Mouse (Mus musculus) neural tube, embryonic 14.5 days (tissue): ENCODE data around the gene Kpna3. TPM values are rescaled to one million over a fixed set of nuclear protein-coding genes. Genes with fewer than 3 reads are reported as not detected.
"Not testable (repeated sequence)": the region's sequence is repeated elsewhere in the genome, so short reads cannot be mapped to it uniquely, and the experiment has no call there.

Experiments
- ATAC-seq: fragments of 200-750 bp; cut with Nextera tagmentation; 2 replicates; pipeline ENCODE4 v1.8.0; 2017; ENCODE audit warnings: low read depth, mild to moderate bottlenecking, moderate TSS enrichment, moderate library complexity
- H3K27ac ChIP-seq: fragments of 300-500 bp; sonication (generic); 2 replicates; pipeline ENCODE4 v1.5.1; 2014; ENCODE audit warnings: low read depth, mild to moderate bottlenecking, control low read depth, low read length, moderate library complexity, mixed read lengths
- H3K27me3 ChIP-seq: fragments of 300-500 bp; sonication (generic); 2 replicates; pipeline ENCODE4 v1.6.1; 2014; ENCODE audit warnings: low read length; ENCODE audit not compliant: control insufficient read depth, insufficient read depth
- H3K36me3 ChIP-seq: fragments of 300-500 bp; sonication (generic); 2 replicates; pipeline ENCODE4 v1.6.1; 2014; ENCODE audit warnings: low read length, mixed read lengths; ENCODE audit not compliant: control insufficient read depth, insufficient read depth
- H3K4me1 ChIP-seq: fragments of 300-500 bp; sonication (generic); 2 replicates; pipeline ENCODE4 v1.6.1; 2014; ENCODE audit warnings: low read length; ENCODE audit not compliant: control insufficient read depth, insufficient read depth
- H3K4me2 ChIP-seq: fragments of 300-500 bp; sonication (generic); 2 replicates; pipeline ENCODE4 v1.6.1; 2014; ENCODE audit warnings: mild to moderate bottlenecking, low read depth, low read length, control low read depth
- H3K4me3 ChIP-seq: fragments of 300-500 bp; sonication (generic); 2 replicates; pipeline ENCODE4 v1.5.1; 2014; ENCODE audit warnings: low read depth, low read length, control low read depth, mixed read lengths
- H3K9ac ChIP-seq: fragments of 300-500 bp; sonication (generic); replicated peaks from 2 replicates; pipeline ENCODE4 v1.6.1; 2014; ENCODE audit warnings: low read depth, mild to moderate bottlenecking, control low read depth, low read length, mixed read lengths
- H3K9me3 ChIP-seq: fragments of 300-500 bp; sonication (generic); 2 replicates; pipeline ENCODE4 v1.6.1; 2016; ENCODE audit warnings: low read length; ENCODE audit not compliant: control insufficient read depth
- WGBS: fragments of 180-500 bp; shearing (Covaris S2); extraction: QIAGEN DNeasy Blood & Tissue Kit; methylation state at CpG from one replicate; pipeline ENCODE4 v1.1.7; 2014; 5-methylcytosine and 5-hydroxymethylcytosine counted together
- polyA plus RNA-seq: library from polyadenylated mRNA; unstranded; fragments of >200 nt; fragmentation: Nextera tagmentation; extraction: Ambion mirVana; gene quantifications from 2 replicates; pipeline ENCODE4 v1.2.1, GENCODE M21; 2014

Kpna3 gene
- polyA plus RNA-seq, 1 experiment from 2014 or later: 82.1 TPM

GRCm38 (mm10) chr14:61339381-61339780, 100.3 kb downstream of the Kpna3 start:
- ATAC-seq: no peak
- H3K4me2 ChIP-seq: no peak overlapping the region
- no peaks in the 10 kb centered on the region for H3K36me3 ChIP-seq
- no peak overlapping the region for H3K9ac ChIP-seq
- H3K27ac ChIP-seq: no peak overlapping the region
- H3K9me3 ChIP-seq: no peaks in the 10 kb centered on the region
- no peaks in the 10 kb centered on the region for H3K27me3 ChIP-seq
- H3K4me1 ChIP-seq: no peaks in the 10 kb centered on the region
- no peak overlapping the region for H3K4me3 ChIP-seq
- 87% methylated on average over 4 of the region's 4 CpGs for WGBS

- Histone ChIP-seq H3K4me1 (peaks cover 3% of the 10 kb centered on the region; the same call in 1 of the 2 replicates), H3K4me3 (no peak overlapping the region), H3K9ac (no peak overlapping the region), H3K36me3 (no peaks in the 10 kb centered on the region), H3K9me3 (no peaks in the 10 kb centered on the region), H3K27ac (0 out of 2 replicates have a peak overlapping the region, but pooled peaks have one; percentile 34), H3K4me2 (peak overlapping the region; percentile 20; the same call in 1 of the 2 replicates), H3K27me3 (no peaks in the 10 kb centered on the region)
- ATAC-seq: peak; percentile 84
- 9% methylated on average over 13 of the region's 13 CpGs for WGBS
Observed at GRCm38 (mm10) chr14:61330996-61331561, 108.6 kb downstream of the Kpna3 start.

- 57% methylated on average over 11 of the region's 11 CpGs for WGBS
- peak; percentile 69 for ATAC-seq
- no peaks in the 10 kb centered on the region for H3K9me3 ChIP-seq
- H3K4me3 ChIP-seq: no peak overlapping the region
- peaks cover 3% of the 10 kb centered on the region; the same call in 1 of the 2 replicates for H3K4me1 ChIP-seq
- 0 out of 2 replicates have a peak overlapping the region, but pooled peaks have one; percentile 34 for H3K27ac ChIP-seq
- no peak overlapping the region for H3K9ac ChIP-seq
- peak overlapping the region; percentile 20; the same call in 1 of the 2 replicates for H3K4me2 ChIP-seq
- no peaks in the 10 kb centered on the region for H3K36me3 ChIP-seq
- H3K27me3 ChIP-seq: no peaks in the 10 kb centered on the region
Observed at GRCm38 (mm10) chr14:61330591-61330990, 109.1 kb downstream of the Kpna3 start.

- Histone ChIP-seq H3K4me2 (peak overlapping the region; percentile 34; the same call in 1 of the 2 replicates), H3K27ac (peak overlapping the region; percentile 55), H3K27me3 (no peaks in the 10 kb centered on the region), H3K4me3 (peak overlapping the region; percentile 18; the same call in 1 of the 2 replicates), H3K9me3 (no peaks in the 10 kb centered on the region), H3K4me1 (peaks cover 3% of the 10 kb centered on the region; the same call in 1 of the 2 replicates), H3K9ac (peak overlapping the region; percentile 37; the same call in 1 of the 2 replicates), H3K36me3 (no peaks in the 10 kb centered on the region)
- WGBS: 26% methylated on average over 19 of the region's 19 CpGs
- ATAC-seq: peak; percentile 81
Observed at GRCm38 (mm10) chr14:61327618-61328450, 111.8 kb downstream of the Kpna3 start.

- H3K4me3 ChIP-seq, H3K4me1 ChIP-seq, H3K27me3 ChIP-seq, H3K4me2 ChIP-seq, H3K9me3 ChIP-seq, H3K9ac ChIP-seq, H3K27ac ChIP-seq, ATAC-seq, H3K36me3 ChIP-seq: not testable (repeated sequence)
- 26% methylated on average over 6 of the region's 6 CpGs for WGBS
Observed at GRCm38 (mm10) chr14:61327007-61327406, 112.7 kb downstream of the Kpna3 start.

- Histone ChIP-seq H3K9ac (no peak overlapping the region), H3K27me3 (no peaks in the 10 kb centered on the region), H3K27ac (no peak overlapping the region), H3K36me3 (no peaks in the 10 kb centered on the region), H3K4me2 (no peak overlapping the region), H3K4me3 (no peak overlapping the region), H3K9me3 (no peaks in the 10 kb centered on the region), H3K4me1 (no peaks in the 10 kb centered on the region; the same call in 1 of the 2 replicates)
- no peak for ATAC-seq
- WGBS: 97% methylated on average over 1 of the region's 1 CpGs
Observed at GRCm38 (mm10) chr14:61322740-61323139, 116.9 kb downstream of the Kpna3 start.

GRCm38 (mm10) chr14:61321200-61321599, 118.5 kb downstream of the Kpna3 start:
- ATAC-seq: no peak
- Histone ChIP-seq H3K4me2 (no peak overlapping the region), H3K9ac (no peak overlapping the region), H3K27me3 (no peaks in the 10 kb centered on the region), H3K27ac (no peak overlapping the region), H3K36me3 (no peaks in the 10 kb centered on the region), H3K4me1 (no peaks in the 10 kb centered on the region), H3K4me3 (no peak overlapping the region), H3K9me3 (no peaks in the 10 kb centered on the region)
- 81% methylated on average over 4 of the region's 4 CpGs for WGBS

- no peak for ATAC-seq
- H3K4me2 ChIP-seq: no peak overlapping the region
- WGBS: 97% methylated on average over 1 of the region's 1 CpGs
- H3K27ac ChIP-seq: no peak overlapping the region
- H3K9ac ChIP-seq: no peak overlapping the region
- H3K9me3 ChIP-seq: no peaks in the 10 kb centered on the region
- H3K4me1 ChIP-seq: no peaks in the 10 kb centered on the region
- no peak overlapping the region for H3K4me3 ChIP-seq
- no peaks in the 10 kb centered on the region for H3K27me3 ChIP-seq
- no peaks in the 10 kb centered on the region for H3K36me3 ChIP-seq
Observed at GRCm38 (mm10) chr14:61320765-61321164, 118.9 kb downstream of the Kpna3 start.

GRCm38 (mm10) chr14:61316861-61317260, 122.8 kb downstream of the Kpna3 start:
- Histone ChIP-seq H3K9me3 (no peaks in the 10 kb centered on the region), H3K4me3 (no peak overlapping the region), H3K27me3 (no peaks in the 10 kb centered on the region), H3K27ac (no peak overlapping the region), H3K4me1 (no peaks in the 10 kb centered on the region), H3K4me2 (no peak overlapping the region), H3K36me3 (no peaks in the 10 kb centered on the region), H3K9ac (no peak overlapping the region)
- WGBS: 32% methylated on average over 4 of the region's 4 CpGs
- no peak; the same call in 1 of the 2 replicates for ATAC-seq
